Mouse (Mus musculus) limb, embryonic 12.5 days (tissue): Measurements from ENCODE around the gene Sbno2. TPM values are rescaled to one million over a fixed set of nuclear protein-coding genes. Genes with fewer than 3 reads are reported as not detected.

Experiments used
- ATAC-seq: fragments of 200-750 bp; cut with Nextera tagmentation; 2 replicates; pipeline ENCODE4 v1.8.0; 2017; ENCODE audit warnings: low read depth, moderate TSS enrichment; ENCODE audit not compliant: insufficient number of reproducible peaks, insufficient read depth, low FRiP score, low TSS enrichment
- H3K27ac ChIP-seq: fragments of 300-500 bp; sonication (generic); 2 replicates; pipeline ENCODE4 v1.5.1; 2016; ENCODE audit warnings: mild to moderate bottlenecking, moderate library complexity
- H3K27me3 ChIP-seq: fragments of 300-500 bp; sonication (generic); 2 replicates; pipeline ENCODE4 v1.6.1; 2016; ENCODE audit warnings: mild to moderate bottlenecking, moderate library complexity
- H3K36me3 ChIP-seq: fragments of 300-500 bp; sonication (generic); 2 replicates; pipeline ENCODE4 v1.6.1; 2016; ENCODE audit warnings: mild to moderate bottlenecking, moderate library complexity
- H3K4me1 ChIP-seq: fragments of 300-500 bp; sonication (generic); replicated peaks from 2 replicates; pipeline ENCODE4 v1.6.1; 2016
- H3K4me2 ChIP-seq: fragments of 300-500 bp; sonication (generic); 2 replicates; pipeline ENCODE4 v1.6.1; 2016; ENCODE audit warnings: mild to moderate bottlenecking, moderate library complexity
- H3K4me3 ChIP-seq: fragments of 300-500 bp; sonication (generic); replicated peaks from 2 replicates; pipeline ENCODE4 v1.5.1; 2016; ENCODE audit warnings: mild to moderate bottlenecking
- H3K9ac ChIP-seq: fragments of 300-500 bp; sonication (generic); replicated peaks from 2 replicates; pipeline ENCODE4 v1.6.1; 2016; ENCODE audit warnings: mild to moderate bottlenecking, moderate library complexity
- H3K9me3 ChIP-seq: fragments of 300-500 bp; sonication (generic); 2 replicates; pipeline ENCODE4 v1.6.1; 2016; ENCODE audit warnings: mild to moderate bottlenecking, moderate library complexity
- WGBS: fragments of 180-500 bp; shearing (Covaris S2); methylation state at CpG from one replicate; pipeline ENCODE4 v1.1.7; 2016; 5-methylcytosine and 5-hydroxymethylcytosine counted together
- polyA plus RNA-seq: library from polyadenylated mRNA; unstranded; fragments of >200 nt; fragmentation: Nextera tagmentation; extraction: Ambion mirVana; gene quantifications from 2 replicates; pipeline ENCODE4 v1.2.1, GENCODE M21; 2016

Sbno2 gene
- polyA plus RNA-seq, 1 experiment from 2014 or later: 13.9 TPM

DNA sequence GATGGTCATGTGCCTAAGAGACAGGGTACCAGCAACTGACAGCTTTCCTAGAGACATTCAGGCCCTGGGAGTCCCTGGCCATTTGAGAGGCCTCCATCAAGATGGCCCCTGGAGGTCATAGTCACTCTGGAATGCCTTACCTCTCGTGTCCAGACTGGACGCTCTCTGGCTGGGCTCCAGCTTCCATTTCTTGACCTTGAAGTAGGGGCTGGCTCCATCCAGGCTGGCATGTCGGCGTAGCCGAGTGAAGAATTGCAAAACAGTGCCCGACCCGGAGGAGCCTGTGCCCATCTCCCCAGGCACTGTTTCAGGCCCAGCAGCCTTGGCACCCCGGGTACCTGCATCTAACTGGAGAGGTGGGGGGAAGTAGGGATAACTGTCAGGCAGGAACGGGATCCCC lies 29.1 kb upstream of the Sbno2 start:
- ATAC-seq: no peak
- peaks cover 60% of the 10 kb centered on the region for H3K36me3 ChIP-seq
- 86% methylated on average over 9 of the region's 9 CpGs for WGBS
- no peak overlapping the region for H3K27ac ChIP-seq
- 0 out of 2 replicates have a peak, but pooled peaks cover 5% of the 10 kb centered on the region for H3K9me3 ChIP-seq
- H3K4me3 ChIP-seq: no peak overlapping the region
- H3K9ac ChIP-seq: no peak overlapping the region
- peaks cover 44% of the 10 kb centered on the region for H3K4me1 ChIP-seq
- H3K4me2 ChIP-seq: no peak overlapping the region
- H3K27me3 ChIP-seq: peaks cover 63% of the 10 kb centered on the region

DNA sequence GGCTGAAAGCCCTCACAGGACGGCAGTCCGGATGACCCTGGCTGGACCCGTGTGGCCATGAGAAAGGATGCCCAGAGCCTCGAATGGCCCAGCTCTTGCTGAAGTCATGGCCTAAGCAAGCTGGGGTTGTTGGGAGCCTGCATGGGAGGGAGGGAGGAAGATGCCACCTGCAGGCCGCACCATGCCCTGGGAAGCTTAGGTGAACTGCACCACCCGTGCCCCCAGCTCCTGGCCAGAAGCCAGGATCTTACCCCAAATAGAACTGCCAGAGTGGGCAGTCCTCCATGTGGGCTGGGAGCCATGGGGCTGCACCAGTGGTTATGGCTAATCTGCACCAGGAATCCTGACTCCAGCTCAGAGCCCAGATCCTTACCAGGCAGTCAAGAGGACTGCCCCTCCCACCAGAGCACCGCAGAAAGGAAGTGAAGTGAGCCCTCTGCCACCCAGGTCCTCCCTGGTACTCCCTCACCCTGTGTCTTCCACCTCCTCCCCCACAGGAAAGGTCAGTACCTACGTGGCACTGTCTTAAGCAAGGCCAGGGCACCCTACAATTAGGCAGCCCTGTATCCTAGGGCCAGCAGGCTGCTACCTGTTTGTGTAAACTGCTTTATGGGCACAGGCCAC lies 28.0 kb upstream of the Sbno2 start:
- peaks cover 36% of the 10 kb centered on the region for H3K4me1 ChIP-seq
- H3K4me2 ChIP-seq: no peak overlapping the region
- no peak overlapping the region for H3K27ac ChIP-seq
- H3K9ac ChIP-seq: no peak overlapping the region
- H3K4me3 ChIP-seq: no peak overlapping the region
- no peak for ATAC-seq
- WGBS: 77% methylated on average over 8 of the region's 8 CpGs
- peaks cover 52% of the 10 kb centered on the region for H3K27me3 ChIP-seq
- 0 out of 2 replicates have a peak, but pooled peaks cover 5% of the 10 kb centered on the region for H3K9me3 ChIP-seq
- peaks cover 71% of the 10 kb centered on the region for H3K36me3 ChIP-seq

DNA sequence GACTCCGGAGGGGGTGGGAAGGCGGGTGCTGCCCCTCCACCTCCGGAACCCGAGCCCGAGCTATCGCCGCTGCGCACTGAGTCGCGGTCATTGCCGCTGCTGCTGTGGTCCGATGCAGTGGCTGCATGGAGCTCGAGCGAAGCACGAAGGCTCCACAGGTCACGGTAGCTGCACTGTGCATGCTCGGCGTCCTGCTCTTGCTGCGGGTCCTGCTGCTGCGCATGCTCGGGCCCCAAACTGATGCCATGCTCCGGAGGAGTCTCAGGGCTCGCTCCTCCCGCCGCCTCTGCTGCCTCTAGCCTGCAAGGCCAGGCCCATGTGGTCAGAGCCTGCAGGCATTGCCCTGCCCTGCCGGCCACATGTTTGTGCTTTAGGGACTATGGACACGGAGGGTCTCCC lies 26.6 kb upstream of the Sbno2 start:
- peak overlapping the region; percentile 50 for H3K9ac ChIP-seq
- H3K27ac ChIP-seq: 0 out of 2 replicates have a peak overlapping the region, but pooled peaks have one; percentile 35
- peak overlapping the region; percentile 56 for H3K4me2 ChIP-seq
- peaks cover 38% of the 10 kb centered on the region for H3K27me3 ChIP-seq
- peaks cover 85% of the 10 kb centered on the region for H3K36me3 ChIP-seq
- 0 out of 2 replicates have a peak, but pooled peaks cover 5% of the 10 kb centered on the region for H3K9me3 ChIP-seq
- WGBS: 34% methylated on average over 27 of the region's 27 CpGs
- peaks cover 23% of the 10 kb centered on the region for H3K4me1 ChIP-seq
- H3K4me3 ChIP-seq: peak overlapping the region; percentile 25
- ATAC-seq: no peak

DNA sequence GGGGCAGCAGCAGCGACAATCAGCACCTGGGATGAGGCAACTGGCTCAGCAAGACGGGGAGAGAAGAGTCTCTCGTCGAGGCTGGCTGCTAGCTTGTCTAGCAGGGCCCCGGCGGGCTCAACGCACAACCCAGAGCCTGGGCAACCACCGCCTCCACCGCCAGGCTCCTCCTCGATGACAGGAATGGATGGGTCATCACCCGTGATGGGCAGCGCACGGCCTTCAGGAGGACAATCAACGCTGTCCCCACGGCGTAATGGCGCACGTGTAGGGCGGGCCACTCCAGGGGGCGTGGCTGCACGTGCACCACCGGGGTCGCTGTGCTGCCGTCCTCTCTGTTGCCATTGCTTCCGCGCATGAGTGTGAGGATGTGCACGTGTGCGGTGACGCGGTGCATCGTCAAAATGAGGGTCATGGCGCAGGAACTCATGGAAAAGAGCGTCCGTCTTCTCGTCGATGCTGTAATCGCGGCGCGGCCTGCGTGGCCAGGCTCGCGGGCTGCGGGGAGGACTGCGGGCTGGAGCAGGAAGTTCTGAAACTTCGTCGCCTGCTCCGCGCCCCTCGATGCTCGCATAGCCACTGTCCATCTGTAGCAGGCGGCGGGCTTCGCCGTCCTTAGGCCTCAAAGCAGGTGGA lies 26.1 kb upstream of the Sbno2 start:
- H3K27ac ChIP-seq: 0 out of 2 replicates have a peak overlapping the region, but pooled peaks have one; percentile 35
- H3K27me3 ChIP-seq: peaks cover 33% of the 10 kb centered on the region
- peak overlapping the region; percentile 56 for H3K4me2 ChIP-seq
- H3K4me3 ChIP-seq: peak overlapping the region; percentile 25
- 17% methylated on average over 55 of the region's 55 CpGs for WGBS
- H3K4me1 ChIP-seq: peaks cover 17% of the 10 kb centered on the region
- H3K36me3 ChIP-seq: peaks cover 90% of the 10 kb centered on the region
- no peak for ATAC-seq
- peak overlapping the region; percentile 50 for H3K9ac ChIP-seq
- 0 out of 2 replicates have a peak, but pooled peaks cover 5% of the 10 kb centered on the region for H3K9me3 ChIP-seq

DNA sequence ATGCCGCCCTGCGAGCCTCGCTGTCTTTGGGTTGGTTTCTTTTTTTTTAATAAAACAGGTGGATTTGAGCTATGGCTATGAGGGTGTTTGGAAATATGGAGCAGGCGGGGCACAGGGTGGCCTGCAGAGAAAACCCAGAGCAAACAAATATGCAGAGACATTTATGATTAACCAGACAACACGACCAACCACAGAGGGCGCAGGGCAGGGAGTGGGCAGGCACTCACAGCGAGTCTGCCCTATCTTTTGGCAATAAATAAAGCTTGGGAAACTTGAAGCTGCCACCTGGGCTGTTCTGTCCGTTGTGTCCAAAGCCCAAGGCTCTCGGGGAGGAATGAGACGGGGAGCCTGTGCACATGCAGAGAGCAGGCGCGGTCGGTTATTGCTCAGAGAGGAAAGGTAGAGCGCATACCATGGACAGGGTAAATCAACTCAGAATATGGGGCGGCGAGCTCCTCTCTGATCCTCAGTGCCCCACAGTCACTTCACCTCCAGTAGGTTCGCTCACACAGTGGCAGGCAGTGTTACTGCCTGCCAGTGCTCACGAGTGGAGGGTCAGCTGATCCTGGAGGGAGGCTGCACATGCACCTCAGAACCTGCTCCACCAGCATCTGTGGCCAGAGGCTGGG lies 25.1 kb upstream of the Sbno2 start:
- no peak overlapping the region for H3K27ac ChIP-seq
- 81% methylated on average over 18 of the region's 18 CpGs for WGBS
- H3K36me3 ChIP-seq: peaks cover 95% of the 10 kb centered on the region
- no peak overlapping the region for H3K4me3 ChIP-seq
- H3K4me2 ChIP-seq: peak overlapping the region; percentile 56; the same call in 1 of the 2 replicates
- no peaks in the 10 kb centered on the region for H3K9me3 ChIP-seq
- peaks cover 24% of the 10 kb centered on the region for H3K27me3 ChIP-seq
- no peak for ATAC-seq
- H3K9ac ChIP-seq: no peak overlapping the region; the same call in 1 of the 2 replicates
- peaks cover 14% of the 10 kb centered on the region for H3K4me1 ChIP-seq

DNA sequence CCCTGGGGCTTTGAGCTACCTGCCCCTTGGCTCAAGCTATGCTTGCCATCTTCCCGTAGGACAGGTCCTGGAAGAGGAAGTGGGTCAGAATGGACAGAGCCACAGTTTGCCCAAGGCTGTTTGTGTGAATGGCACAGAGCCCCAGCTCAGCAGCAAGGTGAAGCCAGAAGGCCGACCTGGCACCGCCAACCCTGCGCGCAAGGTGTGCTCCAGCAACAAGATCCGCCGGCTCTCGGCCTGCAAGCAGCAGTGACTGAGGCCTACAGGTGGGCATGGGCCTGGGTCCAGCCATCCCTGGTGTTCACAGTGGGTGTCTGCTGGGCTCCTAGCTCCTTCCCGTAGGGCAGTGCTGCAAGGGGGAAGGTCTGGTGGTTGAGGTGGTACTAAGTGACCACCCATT lies 24.5 kb upstream of the Sbno2 start:
- H3K9ac ChIP-seq: no peak overlapping the region
- WGBS: 96% methylated on average over 9 of the region's 9 CpGs
- no peaks in the 10 kb centered on the region for H3K9me3 ChIP-seq
- ATAC-seq: no peak
- no peak overlapping the region for H3K4me2 ChIP-seq
- H3K4me1 ChIP-seq: peaks cover 14% of the 10 kb centered on the region
- no peak overlapping the region for H3K27ac ChIP-seq
- no peak overlapping the region for H3K4me3 ChIP-seq
- H3K36me3 ChIP-seq: peaks cover 99% of the 10 kb centered on the region
- H3K27me3 ChIP-seq: peaks cover 17% of the 10 kb centered on the region

DNA sequence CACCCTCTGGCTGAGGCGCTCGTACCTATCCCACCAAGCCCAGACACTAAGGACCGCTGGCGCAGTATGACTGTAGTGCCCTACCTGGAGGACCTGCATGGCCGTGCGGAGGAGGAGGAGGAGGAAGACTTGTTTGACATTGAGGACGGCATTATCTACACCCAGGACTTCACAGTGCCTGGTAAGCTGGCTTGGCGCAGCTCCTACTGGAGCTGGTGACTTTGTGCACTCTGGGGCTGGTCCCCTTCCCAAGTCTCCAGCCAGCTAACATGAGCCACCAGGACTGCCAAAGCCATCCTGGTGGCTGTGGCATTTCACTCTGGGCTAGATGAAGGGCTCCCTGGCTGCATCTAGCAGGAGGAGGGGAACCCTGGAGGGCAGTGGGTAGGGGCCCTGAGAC lies 22.5 kb upstream of the Sbno2 start:
- no peak overlapping the region for H3K27ac ChIP-seq
- H3K4me2 ChIP-seq: no peak overlapping the region
- no peak for ATAC-seq
- H3K4me1 ChIP-seq: peaks cover 14% of the 10 kb centered on the region
- H3K36me3 ChIP-seq: peaks cover 100% of the 10 kb centered on the region
- WGBS: 94% methylated on average over 8 of the region's 8 CpGs
- H3K27me3 ChIP-seq: peaks cover 11% of the 10 kb centered on the region; the same call in 1 of the 2 replicates
- H3K4me3 ChIP-seq: 0 out of 2 replicates have a peak overlapping the region, but pooled peaks have one; percentile 1
- H3K9ac ChIP-seq: no peak overlapping the region
- H3K9me3 ChIP-seq: no peaks in the 10 kb centered on the region

DNA sequence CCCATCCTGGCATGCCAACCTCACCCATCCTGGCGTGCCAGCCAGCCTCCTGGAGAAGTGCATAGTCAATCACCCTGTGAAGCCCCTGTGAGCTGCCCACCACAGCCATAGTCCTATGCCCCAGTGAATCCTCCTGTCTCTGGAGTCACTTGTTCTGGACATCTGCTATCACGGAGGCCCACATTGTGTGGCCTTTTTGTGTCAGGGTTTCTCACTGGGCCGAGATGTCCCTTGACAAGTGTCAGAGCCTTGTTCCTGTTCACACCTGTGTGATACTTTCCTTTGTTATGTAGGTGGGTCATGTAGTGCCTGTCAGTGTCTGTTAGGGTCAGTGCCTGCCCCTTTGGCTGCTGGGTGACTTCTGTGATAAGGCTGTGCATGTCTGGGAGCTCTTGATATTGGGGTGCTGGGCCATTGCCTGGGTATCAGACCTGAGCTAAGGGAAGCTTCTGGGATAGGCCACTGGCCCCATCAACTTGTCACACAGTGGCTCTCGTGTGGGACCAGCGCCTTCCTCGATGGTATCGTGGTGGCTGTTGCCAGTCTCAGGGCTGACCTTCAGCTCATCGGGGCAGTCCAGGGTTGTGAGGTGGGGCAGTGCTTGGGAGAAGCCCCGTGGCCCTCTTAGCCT lies 18.7 kb upstream of the Sbno2 start:
- H3K9ac ChIP-seq: 0 out of 2 replicates have a peak overlapping the region, but pooled peaks have one; percentile 19
- no peak overlapping the region for H3K4me2 ChIP-seq
- no peak overlapping the region for H3K4me3 ChIP-seq
- H3K36me3 ChIP-seq: peaks cover 98% of the 10 kb centered on the region
- no peaks in the 10 kb centered on the region for H3K27me3 ChIP-seq
- ATAC-seq: no peak
- no peak overlapping the region for H3K27ac ChIP-seq
- 88% methylated on average over 9 of the region's 9 CpGs for WGBS
- 0 out of 2 replicates have a peak, but pooled peaks cover 3% of the 10 kb centered on the region for H3K4me1 ChIP-seq
- H3K9me3 ChIP-seq: no peaks in the 10 kb centered on the region

DNA sequence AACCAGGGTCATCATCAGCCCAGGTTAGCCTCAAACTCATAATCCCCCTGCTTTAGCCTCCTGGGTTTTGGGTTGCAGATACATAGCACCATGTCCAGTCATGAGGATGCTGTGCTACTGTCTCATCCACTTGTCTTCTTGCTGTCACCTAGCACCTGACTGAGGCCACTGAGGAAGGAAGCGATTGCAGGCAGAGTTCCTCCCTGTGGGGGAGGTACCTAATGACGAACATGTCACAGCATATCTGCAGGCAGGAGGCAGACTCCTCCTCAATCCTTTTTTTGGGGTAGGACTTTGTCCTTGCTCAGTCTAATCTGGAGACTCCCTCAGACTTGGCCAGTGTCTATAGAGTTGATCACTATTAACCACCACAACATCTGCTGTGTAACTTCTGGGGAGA lies 16.3 kb upstream of the Sbno2 start:
- H3K4me3 ChIP-seq: no peak overlapping the region
- WGBS: 85% methylated on average over 2 of the region's 2 CpGs
- H3K27ac ChIP-seq: no peak overlapping the region
- H3K36me3 ChIP-seq: peaks cover 87% of the 10 kb centered on the region
- no peak overlapping the region for H3K9ac ChIP-seq
- peaks cover 27% of the 10 kb centered on the region for H3K4me1 ChIP-seq
- H3K27me3 ChIP-seq: no peaks in the 10 kb centered on the region
- H3K4me2 ChIP-seq: no peak overlapping the region
- no peak for ATAC-seq
- H3K9me3 ChIP-seq: no peaks in the 10 kb centered on the region

DNA sequence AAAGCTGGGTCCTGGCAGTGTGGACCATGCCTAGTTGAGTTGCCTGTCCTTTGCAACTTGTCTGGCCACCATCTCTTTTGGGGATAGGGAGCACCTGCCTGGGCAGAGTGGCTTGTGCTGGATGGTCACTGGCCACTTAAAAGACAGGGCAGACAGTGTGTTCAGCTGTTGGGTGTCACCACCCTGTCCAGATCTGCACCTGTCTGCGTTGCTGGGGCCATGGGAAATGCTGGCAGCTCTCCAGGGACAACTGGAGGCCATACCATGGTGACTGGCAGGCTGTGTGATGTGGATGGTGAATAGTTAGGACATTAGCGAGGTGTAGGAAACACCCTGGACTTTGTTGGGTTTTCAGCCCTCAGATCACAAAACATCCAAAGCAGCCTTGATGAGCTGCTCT lies 14.8 kb upstream of the Sbno2 start:
- no peak for ATAC-seq
- H3K9ac ChIP-seq: peak overlapping the region; percentile 27; the same call in 1 of the 2 replicates
- no peaks in the 10 kb centered on the region for H3K9me3 ChIP-seq
- no peak overlapping the region for H3K4me2 ChIP-seq
- H3K4me3 ChIP-seq: no peak overlapping the region
- WGBS: 89% methylated on average over 2 of the region's 2 CpGs
- H3K27me3 ChIP-seq: no peaks in the 10 kb centered on the region
- H3K27ac ChIP-seq: no peak overlapping the region
- H3K36me3 ChIP-seq: peaks cover 72% of the 10 kb centered on the region
- H3K4me1 ChIP-seq: peaks cover 29% of the 10 kb centered on the region

DNA sequence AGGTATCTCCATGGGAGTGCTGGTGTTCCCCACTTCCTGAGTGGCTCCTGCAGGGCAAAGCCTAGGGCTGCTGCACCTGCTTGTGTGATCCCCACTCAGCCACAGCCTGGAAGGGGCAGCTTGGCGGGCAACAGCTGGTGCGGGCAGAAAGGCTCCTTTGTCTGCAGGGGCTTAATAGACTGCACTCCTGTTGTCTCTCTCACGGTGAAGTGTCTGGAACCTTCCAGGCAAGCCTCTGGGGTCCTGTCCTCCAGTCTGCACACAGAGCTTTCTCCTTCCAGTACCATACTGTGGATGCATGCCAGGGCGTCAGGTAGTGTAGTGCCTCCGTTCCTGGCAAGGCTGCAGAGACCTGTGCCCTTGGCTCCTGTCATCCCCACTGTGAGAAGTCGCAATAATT lies 13.2 kb upstream of the Sbno2 start:
- Histone ChIP-seq H3K27me3 (no peaks in the 10 kb centered on the region), H3K4me3 (peak overlapping the region; percentile 92; the same call in 1 of the 2 replicates), H3K9ac (no peak overlapping the region), H3K36me3 (peaks cover 57% of the 10 kb centered on the region), H3K27ac (no peak overlapping the region), H3K4me1 (peaks cover 34% of the 10 kb centered on the region), H3K4me2 (peak overlapping the region; percentile 93), H3K9me3 (no peaks in the 10 kb centered on the region)
- 81% methylated on average over 6 of the region's 6 CpGs for WGBS
- ATAC-seq: no peak
